Mouse (Mus musculus) erythroblast, adult 5-6 weeks (primary cell): ENCODE data around the gene Dhx15. TPM values are rescaled to one million over a fixed set of nuclear protein-coding genes. Genes with fewer than 3 reads are reported as not detected.
"Not testable (repeated sequence)": the region's sequence is repeated elsewhere in the genome, so short reads cannot be mapped to it uniquely, and the experiment has no call there.

Experiments
- ATAC-seq: replicated peaks from 2 replicates; pipeline ENCODE4 v1.8.0; 2016; ENCODE audit warnings: moderate number of reproducible peaks, mild to moderate bottlenecking, moderate TSS enrichment, inconsistent platforms; ENCODE audit not compliant: poor library complexity, low FRiP score, severe bottlenecking
- total RNA-seq, 2 experiments: library from RNA; stranded (forward) in 1 of 2; stranded (reverse) in 1 of 2; fragments of 150-400 nt in 1 of 2; fragments of 200-764, 138-1000 nt in 1 of 2; gene quantifications; 2 replicates each; pipeline versions ENCODE4 v1.2.3 to v1.2.4; 2015 to 2017; ENCODE audit warnings: low replicate concordance in 2 of 2

The Dhx15 gene
- total RNA-seq (2015; ENCODE audit: low replicate concordance), result 88.2 and 89.4 TPM in 2 replicates
- total RNA-seq (2017; ENCODE audit: low replicate concordance), result 104 and 120 TPM in 2 replicates

DNA sequence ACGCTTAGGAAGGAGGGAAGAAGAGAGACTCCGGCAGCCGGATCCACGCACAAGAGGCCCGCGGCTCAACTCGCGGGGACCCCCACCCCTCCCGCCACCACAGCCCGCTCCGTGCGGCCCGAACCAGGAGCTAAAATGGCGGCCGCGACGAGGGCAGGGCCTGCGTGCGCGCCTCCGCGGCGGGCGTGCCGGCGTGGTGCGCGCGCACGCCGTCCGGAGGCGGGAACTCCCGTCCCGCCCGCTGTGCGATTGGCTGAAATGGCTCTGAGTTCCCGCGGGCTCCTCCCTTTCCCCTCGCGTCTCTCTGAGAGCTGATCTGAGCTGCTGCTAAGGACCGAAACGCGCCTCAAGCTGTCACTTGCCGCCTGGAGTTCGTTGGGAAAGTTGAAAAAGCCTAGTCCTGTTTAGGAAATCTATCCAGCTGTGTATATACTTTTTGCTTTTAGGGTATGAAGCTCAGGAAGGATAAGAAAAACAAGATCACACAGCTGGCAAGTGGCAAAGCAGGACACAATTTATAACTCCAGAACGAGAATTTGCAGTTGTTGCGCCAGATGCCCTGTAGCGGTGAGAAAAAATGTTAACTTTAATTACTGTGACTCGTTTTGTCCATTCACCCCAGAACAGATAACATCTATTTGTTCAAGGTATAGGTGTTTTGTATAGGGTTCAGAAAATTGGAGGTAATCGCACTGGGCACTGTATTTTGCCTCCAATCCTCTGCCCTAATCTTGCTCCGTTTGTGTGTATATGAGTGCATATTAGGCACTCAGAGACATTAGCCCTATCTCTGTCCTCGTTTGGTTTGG, at the start of gene Dhx15:
TSS of gene Dhx15 (minus strand) at position 144 of the 809 bp plus-strand sequence.
- ATAC-seq, result peak; percentile 93

GRCm38 (mm10) chr5:52238877-52239276, 48.6 kb upstream of the Dhx15 start:
- no peak for ATAC-seq

DNA sequence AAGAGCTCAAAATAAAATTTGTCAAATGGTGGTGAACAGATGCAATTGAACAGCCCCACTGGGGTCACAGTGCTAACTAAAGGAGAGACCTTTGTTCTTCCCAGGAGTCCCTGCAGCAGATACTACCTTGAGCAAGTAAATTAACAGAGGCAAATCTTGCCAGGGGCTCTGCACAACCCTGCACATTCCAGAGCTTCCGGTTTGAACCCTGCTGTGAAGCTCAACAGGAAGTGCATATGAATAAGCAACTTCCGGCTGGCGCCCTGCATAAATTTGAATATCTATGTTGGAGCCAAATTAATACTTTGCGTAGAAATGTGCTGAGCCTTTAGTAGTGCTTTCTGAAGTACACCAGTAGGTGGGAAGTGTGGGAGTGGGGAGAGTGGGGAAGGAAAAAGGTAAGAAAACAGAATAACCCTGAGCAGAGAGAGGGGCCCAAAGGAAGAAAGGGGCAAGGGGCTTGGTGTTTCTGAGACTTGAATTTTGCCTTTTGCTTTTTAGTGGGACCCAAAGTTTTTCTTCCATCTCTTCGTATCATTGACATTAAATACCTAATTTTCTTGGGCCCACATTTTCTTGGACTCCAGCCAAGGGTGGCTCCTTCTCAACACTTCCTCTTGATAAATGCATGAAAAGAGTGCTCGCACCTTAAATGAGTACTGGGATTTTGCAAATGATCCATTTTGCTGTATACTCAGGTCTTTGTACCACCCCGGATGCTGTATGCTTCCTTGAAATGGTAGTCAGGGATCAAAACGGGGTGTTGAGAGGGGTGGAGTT, 47.8 kb upstream of the Dhx15 start:
- ATAC-seq, result no peak

GRCm38 (mm10) chr5:52236585-52236984, 46.3 kb upstream of the Dhx15 start:
- ATAC-seq, result not testable (repeated sequence)

- no peak for ATAC-seq
Observed at GRCm38 (mm10) chr5:52234570-52234969, 44.3 kb upstream of the Dhx15 start.

- no peak for ATAC-seq
Observed at GRCm38 (mm10) chr5:52233891-52234290, 43.6 kb upstream of the Dhx15 start.

- ATAC-seq, result no peak
Observed at GRCm38 (mm10) chr5:52232611-52233010, 42.3 kb upstream of the Dhx15 start.

- ATAC-seq, result no peak
Observed at GRCm38 (mm10) chr5:52232199-52232598, 41.9 kb upstream of the Dhx15 start.

DNA sequence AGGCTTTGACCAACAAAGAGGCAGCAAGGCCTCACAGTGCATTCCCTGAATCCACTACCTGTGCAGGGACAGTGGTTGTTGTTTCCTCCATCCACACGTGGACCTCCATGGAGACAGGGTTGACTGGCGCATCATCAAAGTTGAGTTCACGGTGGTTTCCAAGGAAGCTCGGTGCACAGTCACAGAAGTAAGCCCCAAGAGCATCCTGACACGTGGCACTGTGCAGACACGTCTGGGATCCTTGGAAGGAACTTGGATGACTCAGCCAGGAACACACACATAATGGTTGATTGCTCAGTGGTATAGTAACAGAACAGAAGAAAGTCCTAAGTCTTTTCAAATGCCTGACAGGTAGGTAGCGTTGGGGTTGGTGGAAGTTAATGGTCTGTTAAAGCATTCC, 40.2 kb upstream of the Dhx15 start:
- ATAC-seq, result no peak

DNA sequence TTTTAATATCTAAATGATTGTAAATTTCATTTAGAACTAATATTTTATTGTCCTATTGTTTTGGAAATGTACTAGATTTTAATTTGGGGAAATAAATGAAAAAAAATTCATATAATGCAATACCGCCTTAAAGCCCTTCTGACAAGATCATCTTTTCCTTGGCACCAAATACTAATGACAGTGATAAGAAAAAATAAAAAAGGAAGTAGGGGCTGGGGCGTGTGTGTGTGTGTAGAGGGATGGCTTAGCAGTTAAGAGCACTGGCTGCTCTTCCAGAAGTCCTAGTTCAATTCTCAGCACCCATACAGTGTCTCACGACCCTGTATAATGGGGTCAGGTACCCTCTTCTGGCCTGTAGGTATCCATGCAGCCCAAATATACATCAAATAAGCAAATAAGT, 36.4 kb upstream of the Dhx15 start:
- ATAC-seq, result no peak

GRCm38 (mm10) chr5:52221596-52221995, 31.3 kb upstream of the Dhx15 start:
- ATAC-seq, result no peak

DNA sequence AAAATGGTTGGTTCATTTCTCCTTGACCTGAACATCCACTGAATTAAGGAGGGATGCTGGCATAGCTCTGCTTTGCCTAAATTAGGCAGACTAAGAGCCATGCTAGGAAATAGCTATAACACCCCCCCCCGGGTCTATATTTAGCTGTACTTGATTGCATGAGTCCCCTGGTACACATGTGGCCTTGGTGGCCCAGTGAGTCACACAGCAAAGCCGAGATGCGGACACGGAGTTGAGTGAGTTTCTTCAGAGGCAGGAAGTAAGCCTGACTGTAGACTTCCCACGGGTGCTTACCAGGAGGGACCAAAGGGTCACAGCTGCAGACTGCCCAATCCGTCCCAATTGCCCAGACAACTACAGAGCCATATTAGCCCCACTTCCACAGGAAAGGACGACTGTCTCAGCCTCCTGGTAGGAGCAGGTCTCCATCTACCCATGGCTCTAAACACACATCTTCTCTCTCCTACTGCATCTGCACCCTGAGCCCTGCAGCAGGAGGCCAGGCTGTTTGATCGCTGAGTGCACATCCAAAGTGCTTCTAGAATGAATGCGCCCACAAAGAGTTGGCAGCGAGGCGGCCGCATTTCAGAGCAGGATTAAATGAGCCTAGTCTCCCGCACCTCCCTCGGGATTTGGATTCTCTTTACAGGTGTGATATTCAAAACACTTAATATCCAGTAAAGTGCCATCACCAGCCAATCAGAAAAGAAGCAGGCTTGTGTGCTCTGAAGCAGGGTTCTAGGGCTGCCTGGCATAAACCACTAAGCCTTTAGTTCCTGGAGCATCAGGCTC, 29.9 kb upstream of the Dhx15 start:
- ATAC-seq, result no peak

DNA sequence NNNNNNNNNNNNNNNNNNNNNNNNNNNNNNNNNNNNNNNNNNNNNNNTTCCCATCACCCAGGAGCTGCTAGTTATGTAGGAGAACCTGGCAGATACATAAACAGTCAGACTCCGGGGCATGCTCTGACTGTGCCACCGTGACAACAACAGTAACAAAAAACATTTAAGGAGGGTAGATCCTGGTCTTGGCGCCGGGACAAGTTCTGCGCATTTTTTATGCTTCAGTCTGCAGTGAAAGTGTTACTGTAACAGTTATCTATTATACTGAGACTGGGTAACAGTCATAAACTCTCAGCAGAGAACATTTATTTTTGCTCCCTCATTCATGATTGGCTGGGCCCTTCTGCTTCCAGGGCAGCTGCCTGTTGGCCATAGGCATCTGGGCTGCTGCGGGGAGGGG, 27.9 kb upstream of the Dhx15 start:
- no peak for ATAC-seq

- ATAC-seq, result no peak
Observed at GRCm38 (mm10) chr5:52213143-52213900, 23.0 kb upstream of the Dhx15 start.

DNA sequence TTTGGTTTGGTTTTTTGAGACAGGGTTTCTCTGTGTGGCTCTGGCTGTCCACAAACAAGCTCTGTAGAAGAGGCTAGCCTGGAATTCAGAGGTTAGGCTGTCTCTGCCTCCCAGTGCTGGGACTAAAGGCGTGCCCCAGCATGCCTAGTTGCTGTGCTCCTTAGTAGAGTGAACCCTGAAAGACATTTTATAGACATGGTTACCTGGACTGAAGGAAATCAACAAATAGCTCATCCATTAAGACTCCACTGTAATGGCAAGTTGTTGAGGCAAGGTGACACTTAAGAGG, 810 bp upstream of the Dhx15 start:
- peak; percentile 61 for ATAC-seq

DNA sequence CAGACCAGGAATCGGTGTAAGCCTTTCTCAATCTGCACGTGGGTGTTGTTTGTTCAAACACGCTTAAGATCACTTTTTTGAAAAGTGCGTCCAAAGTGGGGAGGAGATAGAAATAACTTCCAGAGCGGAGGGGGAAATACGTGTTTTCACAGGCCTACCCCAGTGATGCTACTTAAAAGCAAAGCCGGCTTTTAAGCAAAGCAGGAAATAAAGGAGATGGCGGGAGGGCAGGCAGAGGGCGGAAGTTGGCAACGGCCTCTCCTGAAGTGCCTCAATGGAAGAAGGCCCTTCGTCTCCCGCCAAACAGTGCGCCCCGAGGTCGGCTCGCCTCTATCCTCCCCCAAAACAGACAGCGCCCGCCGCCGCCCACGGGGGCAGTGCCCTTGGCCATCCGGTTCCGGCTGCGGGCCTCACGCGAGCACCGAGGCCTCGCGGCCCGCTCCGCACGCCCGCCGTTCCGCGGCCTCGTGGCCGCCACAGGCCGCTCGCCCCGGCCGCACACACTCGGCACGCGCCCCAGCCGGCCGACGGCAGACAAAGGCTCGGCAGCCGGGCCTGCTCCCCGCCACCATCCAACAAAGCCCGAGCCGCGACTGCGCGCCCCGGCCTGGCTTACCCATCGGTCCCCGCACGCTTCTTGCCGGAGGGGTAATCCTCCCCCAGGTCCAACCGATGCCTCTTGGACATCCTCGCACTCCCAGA, 499 bp downstream of the Dhx15 start:
- ATAC-seq, result peak; percentile 25

- no peak for ATAC-seq
Observed at GRCm38 (mm10) chr5:52188206-52188605, 2.1 kb downstream of the Dhx15 start.

DNA sequence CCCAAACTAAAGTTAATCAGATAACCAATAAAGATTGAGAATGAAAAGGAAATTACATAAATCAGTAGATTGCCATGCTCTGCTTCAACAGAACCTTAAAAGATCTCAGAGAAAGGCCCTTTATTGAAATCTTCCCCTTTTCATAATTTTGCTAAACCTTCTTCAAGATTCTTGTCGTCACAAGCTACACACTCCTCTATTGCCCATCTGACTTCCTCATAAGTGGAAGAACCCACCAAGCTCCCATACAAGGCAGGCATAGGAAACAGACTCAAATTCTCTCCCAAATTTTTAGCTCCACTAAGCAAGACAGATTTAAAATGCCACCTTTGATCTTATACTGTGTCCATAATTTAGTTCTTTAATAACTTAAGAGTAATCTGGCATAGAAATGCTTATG, 13.0 kb downstream of the Dhx15 start:
- no peak for ATAC-seq

- ATAC-seq, result no peak
Observed at GRCm38 (mm10) chr5:52168468-52168867, 21.8 kb downstream of the Dhx15 start.
